Mouse (Mus musculus) ES-E14 (cell line): ENCODE data around the gene Mecp2.
"Not testable (repeated sequence)": the region's sequence is repeated elsewhere in the genome, so short reads cannot be mapped to it uniquely, and the experiment has no call there.

Source experiments
- MAFK ChIP-seq: IDR thresholded peaks from 2 replicates; pipeline ENCODE4 v1.6.1; 2014; ENCODE audit warnings: mild to moderate bottlenecking, low read depth, low read length, inconsistent platforms; ENCODE audit not compliant: insufficient read depth
- ZC3H11A ChIP-seq: IDR thresholded peaks from 2 replicates; pipeline ENCODE4 v1.6.1; 2012; ENCODE audit warnings: low read depth, mild to moderate bottlenecking, inconsistent platforms, low read length, borderline replicate concordance

GRCm38 (mm10) chrX:74135263-74135662 lies at the start of gene Mecp2:
- TF ChIP-seq MAFK, ZC3H11A: not testable (repeated sequence)
